Mouse (Mus musculus) CH12.LX (cell line): ENCODE results near the gene Pde8a. TPM values are rescaled to one million over a fixed set of nuclear protein-coding genes. Genes with fewer than 3 reads are reported as not detected.

Source experiments
- DNase-seq: peaks from one replicate; pipeline ENCODE4 v3.0.0-alpha.2; 2013; ENCODE audit errors: extremely low read depth
- H3K27ac ChIP-seq: 2 replicates; pipeline ENCODE4 v1.5.1; 2012; ENCODE audit warnings: low read depth, mild to moderate bottlenecking, control low read depth, moderate library complexity; ENCODE audit not compliant: insufficient read depth
- H3K27me3 ChIP-seq: replicated peaks from 2 replicates; pipeline ENCODE3; 2012; ENCODE audit warnings: inconsistent platforms
- H3K36me3 ChIP-seq, 2 experiments: replicated peaks in 1 of 2; 2 replicates each; pipeline versions ENCODE3 to v1.6.1; 2012; ENCODE audit warnings: inconsistent platforms in 1 of 2, low read length in 1 of 2, mild to moderate bottlenecking in 1 of 2, mixed read lengths in 1 of 2, moderate library complexity in 1 of 2; ENCODE audit not compliant: control insufficient read depth in 1 of 2, insufficient read depth in 1 of 2
- H3K4me1 ChIP-seq, 2 experiments: 2 replicates each; pipeline ENCODE4 v1.6.1; 2012; ENCODE audit warnings: inconsistent platforms in 1 of 2, moderate library complexity in 1 of 2; ENCODE audit not compliant: insufficient read depth in 2 of 2, control insufficient read depth in 1 of 2
- H3K4me2 ChIP-seq: 2 replicates; pipeline ENCODE4 v1.6.1; 2012; ENCODE audit warnings: low read depth, mild to moderate bottlenecking, control low read depth; ENCODE audit not compliant: poor library complexity, insufficient read depth, severe bottlenecking
- H3K4me3 ChIP-seq, 3 experiments: fragments of 150-350 bp in 1 of 3; sonication (generic) in 1 of 3; replicated peaks in 1 of 3; 2 replicates each; pipeline versions ENCODE3 to v1.5.1; 2011 to 2012; ENCODE audit warnings: low read depth in 2 of 3, low read length in 2 of 3, mild to moderate bottlenecking in 2 of 3, moderate library complexity in 2 of 3, control low read depth in 1 of 3, improper control_type of control experiment in 1 of 3, inconsistent platforms in 1 of 3, mixed read lengths in 1 of 3; ENCODE audit not compliant: poor library complexity in 1 of 3
- H3K79me2 ChIP-seq: replicated peaks from 2 replicates; pipeline ENCODE4 v1.6.1; 2012; ENCODE audit warnings: mild to moderate bottlenecking, moderate library complexity; ENCODE audit not compliant: control insufficient read depth, poor library complexity, insufficient read depth, severe bottlenecking; ENCODE audit errors: extremely low read depth
- H3K9ac ChIP-seq: 2 replicates; pipeline ENCODE4 v1.6.1; 2012; ENCODE audit warnings: low read depth, mild to moderate bottlenecking, control low read depth, moderate library complexity; ENCODE audit not compliant: insufficient read depth
- H3K9me3 ChIP-seq: replicated peaks from 2 replicates; pipeline ENCODE3; 2012; ENCODE audit warnings: low read length, inconsistent platforms, mixed read lengths
- BHLHE40 ChIP-seq: IDR thresholded peaks from 2 replicates; pipeline ENCODE4 v1.6.1; 2011; ENCODE audit warnings: mild to moderate bottlenecking, low read depth, low read length, improper control_type of control experiment
- CHD1 ChIP-seq: IDR thresholded peaks from 2 replicates; pipeline ENCODE4 v1.6.1; 2012; ENCODE audit warnings: low read depth, low read length, improper control_type of control experiment, inconsistent platforms
- CHD2 ChIP-seq: IDR thresholded peaks from 2 replicates; pipeline ENCODE4 v1.6.1; 2011; ENCODE audit warnings: low read length, improper control_type of control experiment
- E2F4 ChIP-seq: IDR thresholded peaks from 2 replicates; pipeline ENCODE4 v1.6.1; 2011; ENCODE audit warnings: low read depth, low read length, improper control_type of control experiment; ENCODE audit not compliant: insufficient replicate concordance
- ELF1 ChIP-seq: IDR thresholded peaks from 2 replicates; pipeline ENCODE4 v1.6.1; 2014; ENCODE audit warnings: low read depth, mild to moderate bottlenecking, inconsistent platforms, low read length, improper control_type of control experiment
- EP300 ChIP-seq: IDR thresholded peaks from 2 replicates; pipeline ENCODE4 v1.6.1; 2011; ENCODE audit warnings: low read length, improper control_type of control experiment
- ETS1 ChIP-seq: conservative IDR thresholded peaks from 2 replicates; pipeline ENCODE4 v1.6.1; 2012; ENCODE audit warnings: low read depth, mild to moderate bottlenecking, inconsistent platforms, low read length, improper control_type of control experiment, moderate library complexity
- GABPA ChIP-seq: IDR thresholded peaks from 2 replicates; pipeline ENCODE4 v1.6.1; 2012; ENCODE audit warnings: low read depth, low read length, improper control_type of control experiment, inconsistent platforms; ENCODE audit not compliant: insufficient replicate concordance
- HCFC1 ChIP-seq: IDR thresholded peaks from 2 replicates; pipeline ENCODE4 v1.6.1; 2012; ENCODE audit warnings: low read depth, mild to moderate bottlenecking, inconsistent platforms, low read length, improper control_type of control experiment
- IRF4 ChIP-seq: IDR thresholded peaks from 2 replicates; pipeline ENCODE4 v1.6.1; 2014; ENCODE audit warnings: low read depth, mild to moderate bottlenecking, inconsistent platforms, low read length, improper control_type of control experiment
- JUN ChIP-seq: IDR thresholded peaks from 2 replicates; pipeline ENCODE4 v1.6.1; 2011; ENCODE audit warnings: low read depth, mild to moderate bottlenecking, low read length, improper control_type of control experiment, moderate library complexity; ENCODE audit not compliant: insufficient read depth
- JUND ChIP-seq: conservative IDR thresholded peaks from 2 replicates; pipeline ENCODE4 v1.6.1; 2011; ENCODE audit warnings: low read depth, low read length, improper control_type of control experiment
- KAT2A ChIP-seq: IDR thresholded peaks from 2 replicates; pipeline ENCODE4 v1.6.1; 2012; ENCODE audit warnings: low read length, improper control_type of control experiment, inconsistent platforms; ENCODE audit not compliant: insufficient replicate concordance
- MAFK ChIP-seq: IDR thresholded peaks from 2 replicates; pipeline ENCODE4 v1.6.1; 2011; ENCODE audit warnings: low read length, improper control_type of control experiment; ENCODE audit not compliant: insufficient replicate concordance
- MAZ ChIP-seq: IDR thresholded peaks from 2 replicates; pipeline ENCODE4 v1.6.1; 2012; ENCODE audit warnings: low read depth, mild to moderate bottlenecking, inconsistent platforms, low read length, improper control_type of control experiment, moderate library complexity
- MEF2A ChIP-seq: IDR thresholded peaks from 2 replicates; pipeline ENCODE4 v1.6.1; 2014; ENCODE audit warnings: low read depth, mild to moderate bottlenecking, inconsistent platforms, low read length, improper control_type of control experiment, borderline replicate concordance
- MXI1 ChIP-seq: IDR thresholded peaks from 2 replicates; pipeline ENCODE4 v1.6.1; 2011; ENCODE audit warnings: mild to moderate bottlenecking, low read depth, low read length, improper control_type of control experiment
- MYC ChIP-seq: IDR thresholded peaks from 2 replicates; pipeline ENCODE4 v1.6.1; 2011; ENCODE audit warnings: low read depth, mild to moderate bottlenecking, improper control_type of control experiment, low read length
- POLR2AphosphoS2 ChIP-seq: IDR thresholded peaks from 2 replicates; pipeline ENCODE4 v1.6.1; 2011; ENCODE audit warnings: low read depth, low read length, improper control_type of control experiment
- RAD21 ChIP-seq: IDR thresholded peaks from 2 replicates; pipeline ENCODE4 v1.6.1; 2011; ENCODE audit warnings: low read depth, mild to moderate bottlenecking, low read length, improper control_type of control experiment, moderate library complexity
- RCOR1 ChIP-seq: conservative IDR thresholded peaks from 2 replicates; pipeline ENCODE4 v1.6.1; 2012; ENCODE audit warnings: low read depth, mild to moderate bottlenecking, inconsistent platforms, low read length, improper control_type of control experiment
- SIN3A ChIP-seq: IDR thresholded peaks from 2 replicates; pipeline ENCODE4 v1.6.1; 2012; ENCODE audit warnings: low read length, improper control_type of control experiment, inconsistent platforms
- TBP ChIP-seq: conservative IDR thresholded peaks from 2 replicates; pipeline ENCODE4 v1.6.1; 2011; ENCODE audit warnings: low read depth, low read length, improper control_type of control experiment
- TCF12 ChIP-seq: IDR thresholded peaks from 2 replicates; pipeline ENCODE4 v1.6.1; 2014; ENCODE audit warnings: low read depth, mild to moderate bottlenecking, inconsistent platforms, low read length, improper control_type of control experiment
- UBTF ChIP-seq: IDR thresholded peaks from 2 replicates; pipeline ENCODE4 v1.6.1; 2012; ENCODE audit warnings: low read depth, mild to moderate bottlenecking, inconsistent platforms, low read length, improper control_type of control experiment, moderate library complexity
- USF1 ChIP-seq: IDR thresholded peaks from 2 replicates; pipeline ENCODE4 v1.6.1; 2014; ENCODE audit warnings: low read depth, mild to moderate bottlenecking, inconsistent platforms, low read length, improper control_type of control experiment
- USF2 ChIP-seq: conservative IDR thresholded peaks from 2 replicates; pipeline ENCODE4 v1.6.1; 2011; ENCODE audit warnings: low read depth, low read length, improper control_type of control experiment
- ZKSCAN1 ChIP-seq: IDR thresholded peaks from 2 replicates; pipeline ENCODE4 v1.6.1; 2012; ENCODE audit warnings: low read depth, inconsistent platforms, low read length, improper control_type of control experiment, borderline replicate concordance
- ZMIZ1 ChIP-seq: IDR thresholded peaks from 2 replicates; pipeline ENCODE4 v1.6.1; 2012; ENCODE audit warnings: low read depth, mild to moderate bottlenecking, inconsistent platforms, low read length, improper control_type of control experiment
- ZNF384 ChIP-seq: IDR thresholded peaks from 2 replicates; pipeline ENCODE4 v1.6.1; 2012; ENCODE audit warnings: low read depth, low read length, improper control_type of control experiment, inconsistent platforms
- dilution Hi-C: fragments of 300-500 bp; cut with MboI; formaldehyde crosslinking; loops from 2 replicates; pipeline ENCODE4 v1.14.3; 2020; ENCODE audit warnings: low sequenced_read_pairs; ENCODE audit not compliant: extremely low pct_unique_long_range_greater_than_20kb, extremely low pct_ligation_motif_present
- in situ Hi-C: fragments of 300-500 bp; cut with MboI; formaldehyde crosslinking; loops from 3 replicates; pipeline ENCODE4 v1.14.3; 2019; ENCODE audit warnings: low sequenced_read_pairs, low pct_ligation_motif_present, low pct_unique_long_range_greater_than_20kb, mixed read lengths
- polyA plus RNA-seq: library from polyadenylated mRNA; unstranded; fragments of >175 nt; gene quantifications from 2 replicates; pipeline ENCODE4 v1.2.1, GENCODE M21; 2012; ENCODE audit warnings: low read depth; ENCODE audit not compliant: insufficient read length
- total RNA-seq, 2 experiments: library from RNA; depleted of rRNA; stranded (reverse); fragments of 300-350 nt in 1 of 2; fragments of >200 nt in 1 of 2; gene quantifications; 2 replicates each; pipeline ENCODE4 v1.2.3; 2012 to 2014

Pde8a gene
- total and polyA plus RNA-seq, 3 experiments, result 8.3 to 22.7 (median 9.1) TPM

DNA sequence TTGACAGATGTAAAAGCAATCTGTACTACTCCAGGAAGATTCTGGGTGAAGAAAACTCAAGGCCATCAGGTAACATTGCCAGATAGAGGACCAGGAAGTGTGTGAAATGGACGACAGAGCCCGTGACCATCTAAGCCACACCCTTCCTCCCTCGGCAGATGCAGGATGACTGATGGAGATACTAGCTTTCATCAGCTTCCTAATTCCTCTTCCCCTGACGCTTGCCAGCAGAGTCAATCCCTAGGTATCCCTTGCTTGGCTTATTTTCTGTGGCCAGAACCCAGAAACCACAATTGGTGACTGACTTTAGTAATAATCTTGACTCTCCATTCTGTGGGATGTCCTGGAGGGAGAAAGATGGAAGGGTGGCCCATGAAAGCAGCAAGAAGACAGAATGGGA lies 17.9 kb upstream of the Pde8a start:
- dilution Hi-C loops, result no loop called here
- Histone ChIP-seq H3K79me2 (no peaks in the 10 kb centered on the region), H3K4me2 (no peak overlapping the region), H3K27ac (peak overlapping the region; percentile 77), H3K4me1 (peaks cover 35 to 64% of the 10 kb centered on the region in 2 experiments), H3K9me3 (peaks cover 12% of the 10 kb centered on the region), H3K4me3 (no peak overlapping the region), H3K36me3 (no peaks in the 10 kb centered on the region), H3K27me3 (no peaks in the 10 kb centered on the region), H3K9ac (no peak overlapping the region)
- TF ChIP-seq KAT2A, result no peak
- TF ChIP-seq EP300, result no peak
- TF ChIP-seq GABPA, result no peak
- in situ Hi-C loops, result no loop called here
- DNase-seq, result no peak

- H3K4me2 ChIP-seq, result no peak overlapping the region; the same call in 1 of the 2 replicates
Measured at GRCm38 (mm10) chr7:81196796-81197195, 16.6 kb upstream of the Pde8a start.

More at GRCm38 (mm10) chr7:81196796-81197195, 16.6 kb upstream of the Pde8a start:
- dilution Hi-C loops, result no loop called here
- peaks cover 38 to 62% of the 10 kb centered on the region in 2 experiments for H3K4me1 ChIP-seq
- DNase-seq, result peak; percentile 89
- no peak overlapping the region for H3K9ac ChIP-seq
- in situ Hi-C loops, result no loop called here
- TF ChIP-seq E2F4 (no peak), MEF2A (peak; percentile 89), POLR2AphosphoS2 (no peak), GABPA (no peak), TCF12 (peak; percentile 97), TBP (no peak), USF2 (no peak), EP300 (peak; percentile 89), IRF4 (peak; percentile 83; the same call in 1 of the 2 replicates), MXI1 (0 out of 2 replicates have a peak, but pooled peaks have one; percentile 67), MAZ (peak; percentile 34; the same call in 1 of the 2 replicates), KAT2A (peak; percentile 65; the same call in 1 of the 2 replicates), ZMIZ1 (no peak), ETS1 (peak; percentile 90), BHLHE40 (peak; percentile 50; the same call in 1 of the 2 replicates), JUN (0 out of 2 replicates have a peak, but pooled peaks have one; percentile 12), ELF1 (no peak; the same call in 1 of the 2 replicates), MYC (no peak), JUND (0 out of 2 replicates have a peak, but pooled peaks have one; percentile 31), RAD21 (no peak; the same call in 1 of the 2 replicates), HCFC1 (peak; percentile 34; the same call in 1 of the 2 replicates), USF1 (no peak), SIN3A (peak; percentile 53; the same call in 1 of the 2 replicates), CHD2 (peak; percentile 80), ZKSCAN1 (no peak), RCOR1 (peak; percentile 50; the same call in 1 of the 2 replicates), ZNF384 (no peak), UBTF (no peak), CHD1 (peak; percentile 51; the same call in 1 of the 2 replicates), MAFK (no peak)
- TF ChIP-seq, all 38 proteins: peak for 16
- H3K27ac ChIP-seq, result peak overlapping the region; percentile 77
- no peaks in the 10 kb centered on the region for H3K79me2 ChIP-seq
- no peak overlapping the region for H3K4me3 ChIP-seq
- H3K27me3 ChIP-seq, result no peaks in the 10 kb centered on the region
- H3K9me3 ChIP-seq, result peaks cover 12% of the 10 kb centered on the region
- H3K36me3 ChIP-seq, result no peaks in the 10 kb centered on the region
